Comparison of ENCODE assay signal across 8 mouse cellular contexts in the genomic region with DNA sequence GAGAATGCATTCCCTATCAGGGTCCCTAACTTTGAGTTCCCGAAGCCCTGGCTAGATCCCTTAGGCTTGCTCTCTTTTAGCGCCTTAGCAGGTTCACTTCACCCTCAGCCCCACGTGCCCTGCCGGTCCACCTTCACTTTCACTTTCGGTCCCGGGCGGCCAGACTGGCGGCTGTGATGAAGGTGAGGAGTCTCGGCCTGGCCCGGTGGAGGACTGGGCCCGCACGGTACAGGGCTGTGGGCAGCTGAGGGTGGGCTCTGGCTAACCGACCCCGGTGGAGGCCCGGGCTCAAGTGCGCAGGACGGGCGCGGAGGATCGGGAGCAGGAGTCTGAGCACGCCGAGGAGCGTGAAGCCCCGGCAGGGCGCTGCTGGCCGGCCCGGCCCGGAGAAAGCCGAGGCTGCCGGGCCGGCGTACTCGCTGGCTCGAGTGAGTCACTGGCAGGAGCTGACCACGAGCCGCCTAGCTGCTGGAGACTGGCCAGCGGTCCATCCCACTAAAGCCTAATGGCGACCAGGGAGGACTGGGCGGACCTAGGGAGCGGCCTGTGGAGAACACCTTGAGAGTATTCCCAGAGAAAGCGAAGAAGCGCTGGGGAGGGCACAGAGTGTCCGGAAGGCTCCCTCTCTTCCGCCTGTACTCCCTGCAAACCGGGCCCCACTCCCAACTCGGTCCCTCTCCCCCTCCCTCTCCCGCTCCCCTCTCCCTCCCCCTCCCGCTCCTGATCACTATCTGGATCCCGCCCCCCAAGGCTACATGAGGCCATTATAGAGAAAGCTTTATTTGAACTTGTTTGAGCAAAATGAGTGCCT. TPM values are rescaled to one million over a fixed set of nuclear protein-coding genes. Genes with fewer than 3 reads are reported as not detected.
DNase-seq lines count a peak whose midpoint lies in the region; ATAC-seq lines count a peak whose summit lies in the region.

No protein-coding gene starts in this region.

- ATAC-seq in intestine, embryonic 15.5 days = peak; percentile 93
- ATAC-seq in megakaryocyte-erythroid progenitor cell, adult 5-6 weeks (replicated peaks; ENCODE audit: low FRiP score, low TSS enrichment, poor library complexity, severe bottlenecking) = peak; percentile 91

- no peaks in the 10 kb centered on the region for H3K36me3 ChIP-seq in intestine, embryonic 15.5 days

- peak; percentile 95 for DNase-seq in adrenal gland, adult 2 months
- DNase-seq in embryo, embryonic 11.5 days (ENCODE audit: low read depth, low spot score) = peak; percentile 40
- peak; percentile 80 to 81 for DNase-seq in gastrocnemius, postnatal 36 days
- DNase-seq in left cerebral cortex, postnatal 14 days (ENCODE audit: low spot score in 2 of 2) = peak; percentile 55 to 58
- peak; percentile 66 for DNase-seq in right cerebral cortex, postnatal 14 days
- peak; percentile 80 for DNase-seq in urinary bladder, postnatal 25 days (ENCODE audit: low spot score)

- peak overlapping the region; percentile 83 for H3K4me2 ChIP-seq in intestine, embryonic 15.5 days (replicated peaks)

- H3K27me3 ChIP-seq in intestine, embryonic 15.5 days (replicated peaks) = no peaks in the 10 kb centered on the region

- H3K4me3 ChIP-seq in intestine, embryonic 15.5 days (replicated peaks) = peak overlapping the region; percentile 80

- WGBS in intestine, embryonic 15.5 days = under 1% methylated on average over 47 of the region's 49 CpGs

- H3K4me1 ChIP-seq in intestine, embryonic 15.5 days (replicated peaks) = no peaks in the 10 kb centered on the region

- intact Hi-C loops in gastrocnemius, postnatal 36 days (cut with DNase I) = loop anchor here (2.0 to 5.0 kb wide), 2 partner anchors 167 to 215 kb away; partner anchors contain the start of gene Cast
- intact Hi-C loops in left cerebral cortex, postnatal 14 days (cut with DNase I) = loop anchor here (1.0 to 10.0 kb wide), 3 partner anchors 214 to 1155 kb away; no protein-coding TSS in a partner anchor

- H3K9ac ChIP-seq in intestine, embryonic 15.5 days = peak overlapping the region; percentile 88

- no peaks in the 10 kb centered on the region for H3K9me3 ChIP-seq in intestine, embryonic 15.5 days

- peak overlapping the region; percentile 95 for H3K27ac ChIP-seq in intestine, embryonic 15.5 days

RNA-seq across cellular contexts. Expression of gene Erap1, which starts 0.5 kb away (rescaled TPM):
- 10 to 100 TPM; 57.9 to 81.0 TPM for total RNA-seq in adrenal gland, adult 2 months (2021)
- polyA plus RNA-seq in adrenal gland, adult 2 months (2012; rRNA removed) = 2.2 and 2.3 TPM in 2 replicates
- total RNA-seq in gastrocnemius, postnatal 36 days (2021) = 10 to 100 TPM; 24.4 to 28.2 TPM
- polyA plus RNA-seq in intestine, embryonic 15.5 days (2015; fragmentation: Nextera tagmentation; extraction: Ambion mirVana) = 33.8 and 42.3 TPM in 2 replicates
- total RNA-seq in left cerebral cortex, postnatal 14 days (2021) = 10 to 100 TPM in 1 of 2 experiments, 1 to 10 TPM in 1; 6.4 to 15.7 TPM
- total RNA-seq in megakaryocyte-erythroid progenitor cell, adult 5-6 weeks (2014; fragmentation: Nextera tagmentation) = 22.6 and 50.3 TPM in 2 replicates
- total RNA-seq in megakaryocyte-erythroid progenitor cell, adult 5-6 weeks (2017) = 38.8 and 156 TPM in 2 replicates

Comparison
In these comparisons a context has a peak if more than half of its experiments do, and no peak if none do; other contexts are left out.
1. Peak in every context shown above with its lines: DNase-seq, ATAC-seq, H3K4me3 ChIP-seq and H3K27ac ChIP-seq.
2. DNase-seq: peak in every context shown above with its lines; median percentile 95 in adrenal gland, adult 2 months; 80 in gastrocnemius, postnatal 36 days; 80 in urinary bladder, postnatal 25 days; 66 in right cerebral cortex, postnatal 14 days; 56 in left cerebral cortex, postnatal 14 days; 40 in embryo, embryonic 11.5 days.